Mouse (Mus musculus) heart, embryonic 14.5 days (tissue): ENCODE data around the gene Xylt2. TPM values are rescaled to one million over a fixed set of nuclear protein-coding genes. Genes with fewer than 3 reads are reported as not detected.
A peak's percentile ranks its signal among the peaks of the same experiment; 100 is the strongest.

Experiments
- ATAC-seq: fragments of 200-750 bp; cut with Nextera tagmentation; 2 replicates; pipeline ENCODE4 v1.8.0; 2017; ENCODE audit warnings: low read depth, moderate TSS enrichment; ENCODE audit not compliant: insufficient number of reproducible peaks, insufficient read depth, low FRiP score
- H3K27ac ChIP-seq, 2 experiments: fragments of 200-500 bp in 1 of 2; fragments of 300-500 bp in 1 of 2; sonication (generic) in 1 of 2; replicated peaks in 1 of 2; 2 replicates each; pipeline ENCODE4 v1.5.1; 2012 to 2014; ENCODE audit warnings: low read depth in 2 of 2, low read length in 2 of 2, control low read depth in 1 of 2, mild to moderate bottlenecking in 1 of 2, mixed read lengths in 1 of 2; ENCODE audit not compliant: control insufficient read depth in 1 of 2, insufficient read depth in 1 of 2
- H3K27me3 ChIP-seq: fragments of 300-500 bp; sonication (generic); 2 replicates; pipeline ENCODE4 v1.6.1; 2014; ENCODE audit warnings: mild to moderate bottlenecking, low read length, control low read depth; ENCODE audit not compliant: control insufficient read depth, insufficient read depth
- H3K36me3 ChIP-seq: fragments of 300-500 bp; sonication (generic); 2 replicates; pipeline ENCODE4 v1.6.1; 2014; ENCODE audit warnings: mild to moderate bottlenecking, control low read depth, low read length, mixed read lengths; ENCODE audit not compliant: control insufficient read depth, insufficient read depth
- H3K4me1 ChIP-seq, 2 experiments: fragments of 200-500 bp in 1 of 2; fragments of 300-500 bp in 1 of 2; sonication (generic) in 1 of 2; 2 replicates each; pipeline ENCODE4 v1.6.1; 2012 to 2014; ENCODE audit warnings: low read length in 2 of 2, control low read depth in 1 of 2, mixed read lengths in 1 of 2; ENCODE audit not compliant: control insufficient read depth in 2 of 2, insufficient read depth in 2 of 2
- H3K4me2 ChIP-seq: fragments of 300-500 bp; sonication (generic); 2 replicates; pipeline ENCODE4 v1.6.1; 2014; ENCODE audit warnings: mild to moderate bottlenecking, low read length
- H3K4me3 ChIP-seq, 2 experiments: fragments of 200-500 bp in 1 of 2; fragments of 300-500 bp in 1 of 2; sonication (generic) in 1 of 2; 2 replicates each; pipeline ENCODE4 v1.5.1; 2012 to 2014; ENCODE audit warnings: low read length in 2 of 2, mild to moderate bottlenecking in 2 of 2, control low read depth in 1 of 2, low read depth in 1 of 2, moderate library complexity in 1 of 2; ENCODE audit not compliant: control insufficient read depth in 1 of 2, insufficient read depth in 1 of 2
- H3K9ac ChIP-seq: fragments of 300-500 bp; sonication (generic); 2 replicates; pipeline ENCODE4 v1.6.1; 2014; ENCODE audit warnings: mild to moderate bottlenecking, low read length
- H3K9me3 ChIP-seq: fragments of 300-500 bp; sonication (generic); 2 replicates; pipeline ENCODE4 v1.6.1; 2016; ENCODE audit warnings: low read length, control low read depth; ENCODE audit not compliant: control insufficient read depth
- WGBS: fragments of 180-500 bp; shearing (Covaris S2); extraction: QIAGEN DNeasy Blood & Tissue Kit; methylation state at CpG from one replicate; pipeline ENCODE4 v1.1.7; 2014; 5-methylcytosine and 5-hydroxymethylcytosine counted together
- polyA plus RNA-seq: library from polyadenylated mRNA; unstranded; fragments of >200 nt; fragmentation: Nextera tagmentation; extraction: Ambion mirVana; gene quantifications from 2 replicates; pipeline ENCODE4 v1.2.1, GENCODE M21; 2014

The Xylt2 gene
- polyA plus RNA-seq, result 10.4 and 13.8 TPM in 2 replicates

- H3K27ac ChIP-seq, result peak within 1 kb of the TSS; percentile 47 to 84
- H3K4me3 ChIP-seq, result peak within 1 kb of the TSS; percentile 79 to 95
- H3K9ac ChIP-seq, result peak within 1 kb of the TSS; percentile 97
- under 1% methylated on average over 77 of the region's 82 CpGs for WGBS
- no peaks in the 10 kb centered on the region for H3K27me3 ChIP-seq
- peak within 1 kb of the TSS; percentile 88 for H3K4me2 ChIP-seq
- ATAC-seq, result peak; percentile 92
- H3K36me3 ChIP-seq, result no peaks in the 10 kb centered on the region
- H3K9me3 ChIP-seq, result 0 out of 2 replicates have a peak, but pooled peaks cover 3% of the 10 kb centered on the region
- H3K4me1 ChIP-seq, result peaks cover 17 to 21% of the 10 kb centered on the region in 2 experiments
These were observed at the start of gene Xylt2 for GRCm38 (mm10) chr11:94676754-94677606. Gene Xylt2 (minus strand): TSS chr11:94677515.

- Histone ChIP-seq H3K4me1 (peaks cover 0 to 15% of the 10 kb centered on the region in 2 experiments; a peak in 3 of 4 replicates), H3K4me2 (no peak overlapping the region), H3K9me3 (no peaks in the 10 kb centered on the region), H3K27ac (no peak overlapping the region), H3K4me3 (no peak overlapping the region), H3K9ac (no peak overlapping the region), H3K27me3 (no peaks in the 10 kb centered on the region), H3K36me3 (no peaks in the 10 kb centered on the region)
- ATAC-seq, result no peak
- 80% methylated on average over 2 of the region's 2 CpGs for WGBS
These were observed 41.9 kb upstream of the Xylt2 start for GRCm38 (mm10) chr11:94719216-94719615.

- H3K4me2 ChIP-seq, result no peak overlapping the region
- H3K36me3 ChIP-seq, result no peaks in the 10 kb centered on the region
- H3K27me3 ChIP-seq, result no peaks in the 10 kb centered on the region; the same call in 1 of the 2 replicates
- no peak for ATAC-seq
- H3K4me1 ChIP-seq, result peaks cover 0 to 15% of the 10 kb centered on the region in 2 experiments; a peak in 3 of 4 replicates
- H3K27ac ChIP-seq, result 0 out of 4 replicates have a peak overlapping the region, but pooled peaks of 1 of the 2 experiments have one; percentile 5
- H3K4me3 ChIP-seq, result no peak overlapping the region
- 83% methylated on average over 7 of the region's 7 CpGs for WGBS
- no peaks in the 10 kb centered on the region for H3K9me3 ChIP-seq
- H3K9ac ChIP-seq, result no peak overlapping the region
These were observed 41.0 kb upstream of the Xylt2 start for GRCm38 (mm10) chr11:94718113-94718909.

GRCm38 (mm10) chr11:94717239-94717638 is 39.9 kb upstream of the Xylt2 start:
- Histone ChIP-seq H3K36me3 (no peaks in the 10 kb centered on the region), H3K27me3 (peaks cover 8% of the 10 kb centered on the region), H3K4me2 (peak overlapping the region; percentile 43), H3K9ac (no peak overlapping the region), H3K9me3 (no peaks in the 10 kb centered on the region), H3K27ac (no peak overlapping the region), H3K4me1 (peaks cover 0 to 15% of the 10 kb centered on the region in 2 experiments; a peak in 3 of 4 replicates), H3K4me3 (no peak overlapping the region)
- 34% methylated on average over 11 of the region's 11 CpGs for whole genome bisulfite sequencing
- ATAC-seq, result no peak

- H3K4me3 ChIP-seq, result no peak overlapping the region
- WGBS, result 8% methylated on average over 9 of the region's 9 CpGs
- no peaks in the 10 kb centered on the region for H3K9me3 ChIP-seq
- H3K27ac ChIP-seq, result no peak overlapping the region
- H3K27me3 ChIP-seq, result peaks cover 8% of the 10 kb centered on the region
- no peak overlapping the region for H3K9ac ChIP-seq
- no peak; the same call in 1 of the 2 replicates for ATAC-seq
- H3K4me1 ChIP-seq, result peaks cover 0 to 15% of the 10 kb centered on the region in 2 experiments; a peak in 3 of 4 replicates
- no peaks in the 10 kb centered on the region for H3K36me3 ChIP-seq
- H3K4me2 ChIP-seq, result peak overlapping the region; percentile 43
These were observed 39.4 kb upstream of the Xylt2 start for GRCm38 (mm10) chr11:94716754-94717153.

- no peaks in the 10 kb centered on the region for H3K9me3 ChIP-seq
- no peak overlapping the region for H3K4me3 ChIP-seq
- no peaks in the 10 kb centered on the region for H3K36me3 ChIP-seq
- no peak overlapping the region for H3K9ac ChIP-seq
- peaks cover 8% of the 10 kb centered on the region for H3K27me3 ChIP-seq
- WGBS, result 79% methylated on average over 5 of the region's 5 CpGs
- no peak overlapping the region for H3K27ac ChIP-seq
- no peak for ATAC-seq
- peaks cover 0 to 15% of the 10 kb centered on the region in 2 experiments; a peak in 3 of 4 replicates for H3K4me1 ChIP-seq
- H3K4me2 ChIP-seq, result no peak overlapping the region
These were observed 38.3 kb upstream of the Xylt2 start for GRCm38 (mm10) chr11:94715622-94716021.

GRCm38 (mm10) chr11:94713246-94713860 is 36.0 kb upstream of the Xylt2 start:
- Histone ChIP-seq H3K27me3 (peaks cover 8% of the 10 kb centered on the region), H3K4me2 (no peak overlapping the region), H3K4me3 (no peak overlapping the region), H3K9me3 (no peaks in the 10 kb centered on the region), H3K27ac (no peak overlapping the region), H3K4me1 (peaks cover 0 to 15% of the 10 kb centered on the region in 2 experiments; a peak in 3 of 4 replicates), H3K9ac (no peak overlapping the region), H3K36me3 (no peaks in the 10 kb centered on the region)
- 16% methylated on average over 11 of the region's 11 CpGs for WGBS
- no peak for ATAC-seq
